Mouse (Mus musculus): ENCODE data around the gene H2afy2.

Gene H2afy2

DNA sequence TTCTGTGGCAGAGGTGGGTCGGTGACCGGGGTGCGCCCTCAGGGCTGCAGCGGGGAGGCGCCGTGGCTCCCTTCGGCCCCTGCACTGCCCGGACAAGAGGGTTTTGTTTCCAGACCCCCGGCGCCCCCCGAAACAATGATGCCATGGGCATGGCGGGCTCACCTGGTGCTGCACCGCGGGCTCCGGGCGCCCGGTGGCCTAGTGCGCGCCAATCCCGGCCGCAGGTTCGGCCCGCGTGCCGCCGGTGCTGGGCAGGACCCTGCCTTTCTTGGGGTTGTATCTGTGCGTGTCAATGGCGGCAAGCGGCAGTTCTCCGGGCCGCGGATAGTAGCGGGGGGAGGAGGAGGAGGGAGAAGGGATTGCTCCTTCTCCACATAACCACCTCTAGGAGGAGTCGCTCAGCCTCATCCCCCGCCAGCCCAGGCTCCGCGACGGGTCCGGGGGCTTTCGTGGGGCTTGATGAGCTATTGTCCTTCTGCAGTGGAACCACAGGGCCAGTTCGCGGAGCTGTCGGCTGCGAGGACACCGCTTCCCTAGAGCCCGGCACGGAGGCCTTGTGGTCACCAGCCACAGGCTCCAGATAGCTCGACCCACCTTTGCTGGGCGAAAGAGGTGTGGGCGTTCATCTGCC lies at the start of gene H2afy2:
Gene H2afy2 (minus strand): TSS at position 527 of the 631 bp plus-strand sequence.
- peak; percentile 93 to 95 for DNase-seq

GRCm38 (mm10) chr10:61832713-61833112 lies 48.8 kb upstream of the H2afy2 start:
- DNase-seq: peak; percentile 71 to 77

DNA sequence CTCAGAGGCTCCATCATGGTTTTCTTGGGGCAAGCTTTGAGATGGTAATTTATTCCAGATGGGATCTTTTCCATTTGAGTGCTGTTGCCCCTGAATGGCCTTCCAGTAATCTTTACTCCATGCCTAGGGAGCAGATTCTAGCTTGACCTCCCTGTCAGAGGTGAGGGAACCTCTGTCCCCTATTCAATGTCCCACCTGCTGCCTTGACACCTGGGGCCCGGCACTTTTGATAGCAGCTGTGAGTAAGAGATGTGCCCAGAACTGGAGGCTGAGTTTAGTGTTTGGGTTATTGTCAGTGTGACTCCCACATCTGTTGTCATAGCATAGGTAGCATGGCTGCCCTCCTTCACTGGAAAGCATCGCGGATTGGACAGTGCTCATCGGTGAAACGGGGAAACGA lies 47.8 kb upstream of the H2afy2 start:
- DNase-seq: no peak

DNA sequence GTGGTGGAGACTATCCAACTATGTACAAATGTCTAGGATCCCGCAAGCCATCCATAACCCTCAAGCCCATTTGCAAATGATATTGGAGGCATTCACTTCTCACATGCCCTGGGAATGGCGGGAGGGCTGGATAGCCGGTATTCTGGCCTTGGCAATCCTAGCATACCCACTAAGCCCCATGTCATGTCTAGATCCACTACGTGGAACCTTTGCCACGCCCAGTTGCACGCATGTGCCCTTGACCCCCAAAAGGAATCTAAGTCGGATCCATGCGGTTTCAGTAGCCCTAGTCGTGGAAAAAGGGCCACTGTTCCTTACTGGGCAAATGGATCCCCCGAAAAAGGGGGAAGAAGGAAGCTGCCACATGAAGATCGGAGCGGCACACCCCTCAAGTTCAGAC lies 47.3 kb upstream of the H2afy2 start:
- DNase-seq: no peak

DNA sequence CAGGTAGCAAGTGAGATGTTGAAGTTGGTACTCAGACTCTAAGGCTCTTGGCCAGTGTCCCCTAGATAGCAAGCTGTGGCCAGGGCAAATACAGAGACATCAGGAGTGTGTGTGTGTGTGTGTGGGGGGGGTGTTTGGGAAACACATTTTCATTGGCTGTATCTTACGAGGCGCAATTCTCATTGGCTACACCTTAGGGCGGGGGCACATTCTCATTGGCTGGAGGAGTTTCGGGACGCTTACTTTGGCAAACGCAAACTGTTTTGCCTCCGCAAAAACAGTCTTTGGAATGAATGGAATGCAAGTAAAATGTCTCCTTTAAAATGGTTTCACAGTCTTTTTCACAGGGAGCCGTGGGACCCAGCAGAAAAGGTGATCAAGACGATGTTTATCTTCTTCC lies 46.9 kb upstream of the H2afy2 start:
- no peak for DNase-seq

DNA sequence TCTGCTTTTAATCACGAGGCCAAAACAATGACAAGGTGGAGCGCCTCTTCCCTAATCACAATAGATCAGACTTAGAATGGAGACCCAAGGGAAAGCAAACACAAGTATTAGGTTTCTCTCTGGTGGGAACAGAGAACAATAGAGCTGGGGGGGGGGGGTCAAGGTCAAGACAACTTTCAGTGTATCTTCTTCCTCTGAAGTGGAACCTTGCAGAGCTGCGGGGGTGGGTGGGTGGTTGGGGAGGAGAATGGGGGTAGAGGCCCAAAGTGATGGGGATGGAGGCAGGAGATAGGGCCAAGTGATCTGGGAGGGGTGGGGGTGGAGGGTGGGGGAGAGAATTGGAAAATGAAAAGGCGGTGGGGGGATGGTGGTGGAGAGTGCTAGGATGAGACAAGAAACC lies 45.1 kb upstream of the H2afy2 start:
- no peak for DNase-seq

DNA sequence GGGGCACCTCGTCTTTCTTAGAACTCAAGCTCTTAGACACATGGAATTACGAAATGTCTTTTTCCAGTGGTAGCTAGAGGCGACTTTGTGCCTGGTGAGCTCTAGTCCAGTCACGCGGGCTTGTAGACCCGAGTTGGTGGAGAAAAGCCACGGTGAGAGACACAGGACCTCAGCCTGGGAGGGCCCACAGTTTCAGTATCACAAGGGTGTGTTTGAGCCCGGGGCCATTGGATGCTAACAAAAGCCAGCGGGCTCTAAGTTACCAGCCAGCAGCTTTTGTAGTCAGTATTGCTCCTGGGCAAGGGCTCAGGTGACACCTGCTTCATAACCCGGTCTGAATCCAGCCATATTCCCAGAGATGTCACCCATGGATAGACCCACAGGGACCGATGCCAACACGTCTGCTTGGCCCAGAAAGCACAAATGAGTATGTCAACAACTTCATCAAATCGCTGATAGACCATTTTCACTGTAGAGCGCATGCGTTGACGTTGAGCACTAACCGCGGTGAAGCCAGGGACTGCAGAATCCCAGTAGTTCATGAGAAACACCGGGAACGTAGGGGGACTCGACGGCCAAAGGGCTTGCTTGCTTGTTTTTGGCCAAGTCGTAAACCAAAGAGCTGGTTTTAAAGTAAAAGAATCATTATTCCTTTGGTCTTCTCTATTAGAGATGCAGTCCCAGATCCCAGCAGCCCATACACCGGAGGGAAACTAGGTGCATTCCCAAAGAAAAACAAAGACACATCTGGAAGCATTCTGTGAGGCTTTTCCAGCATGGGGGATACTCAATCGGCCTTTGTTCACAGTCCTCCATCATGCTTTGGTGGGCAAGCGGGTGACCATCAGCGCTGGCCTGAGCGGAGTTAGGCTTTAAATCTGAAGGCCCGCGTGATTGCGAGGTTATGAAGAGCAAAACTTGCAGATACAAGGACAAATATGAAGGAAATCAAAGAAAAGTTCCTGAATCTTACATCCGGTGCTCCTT lies 44.3 kb upstream of the H2afy2 start:
- DNase-seq: no peak

- DNase-seq: no peak
These were observed 42.9 kb upstream of the H2afy2 start for GRCm38 (mm10) chr10:61826753-61827435.

DNA sequence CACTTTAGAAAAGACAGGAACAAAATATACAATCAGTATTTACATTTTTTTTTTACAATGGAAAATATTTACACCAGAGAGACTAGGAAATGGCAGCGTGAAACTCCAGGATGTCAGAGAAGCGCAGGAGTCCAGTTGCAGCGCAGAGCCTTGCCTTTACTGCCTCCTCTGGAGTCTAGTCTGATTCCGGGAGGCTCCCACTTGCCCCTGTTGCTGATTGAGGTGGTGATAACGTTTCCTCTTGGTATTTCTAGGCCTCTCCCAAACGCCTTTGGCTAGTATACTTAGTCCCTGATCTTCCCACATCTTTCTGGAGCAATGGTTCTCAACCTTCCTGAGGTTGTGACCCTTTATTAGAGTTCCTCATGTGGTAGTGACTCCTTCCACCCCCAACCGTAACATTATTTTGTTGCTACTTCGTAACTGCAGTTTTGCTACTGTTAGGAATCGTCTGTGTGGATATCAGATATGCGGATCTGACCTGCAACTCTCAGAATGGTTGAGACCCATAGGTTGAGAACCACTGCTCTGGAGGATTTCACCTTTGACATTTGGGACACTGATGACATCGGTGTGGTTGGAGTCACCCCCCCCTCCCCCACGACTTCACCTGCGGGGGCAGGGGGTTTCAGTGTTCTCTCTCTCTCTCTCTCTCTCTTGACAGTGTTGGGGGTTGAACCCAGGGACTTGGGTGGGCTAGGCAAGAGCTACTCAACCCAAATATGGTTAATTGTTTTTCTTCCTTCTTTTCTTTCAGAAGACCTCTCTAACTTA lies 42.2 kb upstream of the H2afy2 start:
- no peak for DNase-seq

- DNase-seq: no peak
These were observed 41.6 kb upstream of the H2afy2 start for GRCm38 (mm10) chr10:61825536-61825935.

GRCm38 (mm10) chr10:61823731-61824115 lies 39.8 kb upstream of the H2afy2 start:
- DNase-seq: no peak

DNA sequence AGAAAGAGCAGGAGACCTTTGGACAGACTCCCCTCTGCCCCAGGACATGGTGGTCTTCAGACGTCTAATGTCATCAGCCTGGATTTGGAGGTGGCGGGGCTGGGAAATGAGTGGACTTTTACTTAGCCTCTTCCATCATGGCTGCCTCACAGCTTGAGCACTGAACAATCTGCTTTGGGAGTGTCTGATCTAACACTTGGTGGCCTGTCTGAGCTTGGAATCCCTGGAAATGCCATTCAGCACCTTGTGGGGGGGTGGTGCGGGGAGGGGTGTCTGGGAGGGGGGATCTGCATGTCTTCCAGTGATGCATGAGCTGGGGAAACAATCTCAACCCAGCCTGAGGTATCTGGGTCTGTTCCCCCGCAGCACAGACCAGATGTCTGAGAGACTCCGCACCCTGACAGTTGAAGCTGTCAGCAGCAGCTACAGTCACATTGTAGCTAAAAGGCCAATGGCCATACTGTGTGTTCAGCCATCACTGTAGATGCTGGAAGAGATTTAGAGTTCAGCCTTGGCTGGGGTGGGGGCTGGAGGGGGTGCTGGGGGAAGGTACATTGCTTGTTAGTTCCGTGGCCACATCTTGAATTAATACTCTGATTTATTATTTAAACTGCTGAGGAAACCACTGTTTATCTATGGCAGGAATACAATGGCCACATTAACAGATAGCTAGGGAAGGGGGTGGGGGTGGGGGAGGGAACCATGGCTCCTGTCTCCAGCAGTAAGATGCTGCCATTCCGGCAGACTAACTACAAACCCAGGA lies 39.2 kb upstream of the H2afy2 start:
- DNase-seq: no peak

- no peak for DNase-seq
These were observed 36.1 kb upstream of the H2afy2 start for GRCm38 (mm10) chr10:61820050-61820449.

DNA sequence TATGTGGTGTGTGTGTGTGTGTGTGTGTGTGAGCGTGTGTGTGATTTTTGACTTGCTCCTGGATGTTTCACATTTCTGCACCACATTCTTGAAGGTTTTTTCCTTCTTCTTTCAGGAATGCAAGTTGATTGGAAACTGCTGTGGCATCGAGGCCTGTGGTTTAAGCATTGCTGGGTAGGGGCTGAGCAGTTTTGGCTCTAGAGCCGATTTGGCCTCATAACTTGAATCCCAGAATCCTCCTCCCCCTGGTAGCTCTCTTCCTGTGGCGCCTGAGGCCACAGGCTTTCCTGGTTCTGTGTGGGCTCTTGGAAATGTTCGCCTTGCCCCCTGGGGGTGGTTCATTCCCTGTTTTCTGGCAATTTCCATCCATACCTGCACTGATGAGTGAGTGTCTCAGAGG lies 28.0 kb upstream of the H2afy2 start:
- no peak for DNase-seq

- DNase-seq: no peak
These were observed 14.2 kb upstream of the H2afy2 start for GRCm38 (mm10) chr10:61798133-61798576.

- no peak for DNase-seq
These were observed 11.5 kb upstream of the H2afy2 start for GRCm38 (mm10) chr10:61795458-61795857.

GRCm38 (mm10) chr10:61794971-61795370 lies 11.0 kb upstream of the H2afy2 start:
- DNase-seq: no peak

DNA sequence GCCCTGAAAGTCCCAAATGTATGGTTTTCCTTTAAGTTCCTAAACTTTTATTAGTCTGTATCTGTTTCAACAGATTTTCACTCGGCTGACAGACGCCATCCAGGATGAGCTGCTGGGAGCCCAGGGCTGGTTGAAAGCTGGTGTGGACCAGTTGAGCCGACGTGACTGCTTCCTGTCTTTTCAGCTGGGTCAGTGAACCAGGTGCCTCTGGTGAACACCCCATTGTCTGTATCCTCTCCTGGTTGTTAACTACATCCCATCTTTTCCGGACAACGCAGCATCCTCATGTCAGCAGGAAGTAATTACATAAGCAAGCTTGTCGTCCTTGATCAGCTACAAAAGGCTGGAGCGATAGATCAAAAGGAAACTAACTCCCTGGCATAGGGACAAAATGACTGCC lies 9.1 kb upstream of the H2afy2 start:
- no peak for DNase-seq

- no peak for DNase-seq
These were observed 4.6 kb upstream of the H2afy2 start for GRCm38 (mm10) chr10:61788499-61788898.

DNA sequence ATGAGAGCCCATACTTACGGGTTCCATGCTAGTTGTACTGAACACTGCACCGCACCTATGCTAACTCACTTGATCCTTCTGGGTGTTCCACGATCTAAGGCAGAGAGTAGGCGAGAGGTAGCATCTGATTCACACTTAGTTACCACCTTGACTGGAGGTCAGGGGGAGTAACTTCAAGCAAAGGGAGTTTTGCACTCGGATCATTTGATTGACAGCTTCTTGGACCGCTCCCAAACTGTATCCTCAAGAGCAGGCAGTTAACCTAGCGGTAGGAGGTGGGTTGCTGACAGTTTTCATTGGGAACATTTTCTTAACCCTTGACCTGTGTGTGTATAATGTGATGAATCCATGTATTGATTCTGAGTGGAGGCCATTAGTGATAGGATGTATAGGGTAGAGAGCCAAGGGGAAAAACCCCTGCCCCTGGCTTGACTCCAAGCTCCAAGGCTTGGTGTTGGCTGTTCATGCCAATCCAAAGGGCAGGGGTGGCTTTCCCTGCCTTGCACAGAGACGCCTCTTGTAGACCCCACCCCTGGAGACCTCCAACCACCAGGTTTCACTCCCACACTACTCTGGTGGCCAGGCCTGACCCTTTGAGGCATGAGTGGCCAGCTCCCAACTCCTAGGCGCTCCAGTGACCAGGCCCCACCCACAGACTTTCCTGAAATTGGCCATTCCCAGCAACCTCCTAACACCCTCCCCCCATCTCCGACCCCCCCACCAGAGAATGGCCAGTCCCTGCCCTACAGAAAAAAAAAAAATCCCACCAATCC lies 3.8 kb upstream of the H2afy2 start:
- peak; percentile 31 to 39 for DNase-seq

- DNase-seq: peak in 1 of 2 experiments; percentile 16
These were observed 467 bp upstream of the H2afy2 start for GRCm38 (mm10) chr10:61784414-61784813.

Data from cerebellum, postnatal 10 days (tissue).